Mouse (Mus musculus): Measurements from ENCODE around the gene Tnrc6b. TPM values are rescaled to one million over a fixed set of nuclear protein-coding genes. Genes with fewer than 3 reads are reported as not detected.

Gene Tnrc6b
- polyA plus RNA-seq, 1 experiment from 2014 or later: 62.5 TPM

GRCm38 (mm10) chr15:80748979-80749378, 37.9 kb downstream of the Tnrc6b start:
- no peak for ATAC-seq (ENCODE audit: low FRiP score)
- no peak overlapping the region for H3K9ac ChIP-seq
- no peaks in the 10 kb centered on the region for H3K36me3 ChIP-seq (replicated peaks)
- 72% methylated on average over 5 of the region's 5 CpGs for WGBS
- H3K9me3 ChIP-seq: no peaks in the 10 kb centered on the region
- H3K4me2 ChIP-seq: no peak overlapping the region
- H3K4me1 ChIP-seq: no peaks in the 10 kb centered on the region
- no peak overlapping the region for H3K27ac ChIP-seq
- H3K27me3 ChIP-seq: no peaks in the 10 kb centered on the region
- H3K4me3 ChIP-seq (replicated peaks): no peak overlapping the region

- no peaks in the 10 kb centered on the region for H3K4me1 ChIP-seq
- H3K27ac ChIP-seq: no peak overlapping the region
- H3K27me3 ChIP-seq: no peaks in the 10 kb centered on the region
- H3K9me3 ChIP-seq: no peaks in the 10 kb centered on the region
- H3K36me3 ChIP-seq (replicated peaks): no peaks in the 10 kb centered on the region
- H3K9ac ChIP-seq: no peak overlapping the region
- no peak overlapping the region for H3K4me2 ChIP-seq
- WGBS: 76% methylated on average over 6 of the region's 6 CpGs
- no peak overlapping the region for H3K4me3 ChIP-seq (replicated peaks)
- no peak for ATAC-seq (ENCODE audit: low FRiP score)
These were observed 42.2 kb downstream of the Tnrc6b start for GRCm38 (mm10) chr15:80753351-80753750.

GRCm38 (mm10) chr15:80754103-80754502, 43.0 kb downstream of the Tnrc6b start:
- Histone ChIP-seq H3K9me3 (no peaks in the 10 kb centered on the region), H3K4me1 (no peaks in the 10 kb centered on the region), H3K27ac (no peak overlapping the region), H3K36me3 (replicated peaks) (no peaks in the 10 kb centered on the region), H3K4me2 (no peak overlapping the region), H3K4me3 (replicated peaks) (no peak overlapping the region), H3K9ac (no peak overlapping the region), H3K27me3 (no peaks in the 10 kb centered on the region)
- WGBS: 80% methylated on average over 1 of the region's 1 CpGs
- no peak for ATAC-seq (ENCODE audit: low FRiP score)

- Histone ChIP-seq H3K27ac (no peak overlapping the region), H3K4me3 (replicated peaks) (no peak overlapping the region), H3K27me3 (no peaks in the 10 kb centered on the region), H3K4me2 (no peak overlapping the region), H3K4me1 (no peaks in the 10 kb centered on the region), H3K9me3 (no peaks in the 10 kb centered on the region), H3K36me3 (replicated peaks) (no peaks in the 10 kb centered on the region), H3K9ac (no peak overlapping the region)
- WGBS: 92% methylated on average over 9 of the region's 9 CpGs
- no peak for ATAC-seq (ENCODE audit: low FRiP score)
These were observed 48.3 kb downstream of the Tnrc6b start for GRCm38 (mm10) chr15:80759451-80759850.

- Histone ChIP-seq H3K27me3 (no peaks in the 10 kb centered on the region), H3K9me3 (no peaks in the 10 kb centered on the region), H3K4me1 (no peaks in the 10 kb centered on the region), H3K27ac (no peak overlapping the region), H3K4me2 (no peak overlapping the region), H3K36me3 (replicated peaks) (no peaks in the 10 kb centered on the region), H3K4me3 (replicated peaks) (no peak overlapping the region), H3K9ac (no peak overlapping the region)
- no peak for ATAC-seq (ENCODE audit: low FRiP score)
- WGBS: 90% methylated on average over 3 of the region's 3 CpGs
These were observed 49.4 kb downstream of the Tnrc6b start for GRCm38 (mm10) chr15:80760504-80760903.

- WGBS: 73% methylated on average over 8 of the region's 8 CpGs
- Histone ChIP-seq H3K4me1 (no peaks in the 10 kb centered on the region), H3K9ac (no peak overlapping the region), H3K27ac (no peak overlapping the region), H3K4me3 (replicated peaks) (no peak overlapping the region), H3K9me3 (no peaks in the 10 kb centered on the region), H3K36me3 (replicated peaks) (no peaks in the 10 kb centered on the region), H3K4me2 (no peak overlapping the region), H3K27me3 (no peaks in the 10 kb centered on the region)
- ATAC-seq (ENCODE audit: low FRiP score): no peak
These were observed 49.8 kb downstream of the Tnrc6b start for GRCm38 (mm10) chr15:80760935-80761334.

GRCm38 (mm10) chr15:80762621-80763020, 51.5 kb downstream of the Tnrc6b start:
- no peak for ATAC-seq (ENCODE audit: low FRiP score)
- Histone ChIP-seq H3K27ac (no peak overlapping the region), H3K4me1 (no peaks in the 10 kb centered on the region), H3K4me2 (no peak overlapping the region), H3K9ac (no peak overlapping the region), H3K4me3 (replicated peaks) (no peak overlapping the region), H3K27me3 (no peaks in the 10 kb centered on the region), H3K36me3 (replicated peaks) (no peaks in the 10 kb centered on the region), H3K9me3 (no peaks in the 10 kb centered on the region)
- WGBS: 88% methylated on average over 4 of the region's 4 CpGs

GRCm38 (mm10) chr15:80764666-80765065, 53.6 kb downstream of the Tnrc6b start:
- H3K9ac ChIP-seq: no peak overlapping the region
- no peaks in the 10 kb centered on the region for H3K27me3 ChIP-seq
- no peaks in the 10 kb centered on the region for H3K36me3 ChIP-seq (replicated peaks)
- H3K4me2 ChIP-seq: no peak overlapping the region
- 96% methylated on average over 6 of the region's 6 CpGs for WGBS
- no peak for ATAC-seq (ENCODE audit: low FRiP score)
- H3K27ac ChIP-seq: no peak overlapping the region
- no peak overlapping the region for H3K4me3 ChIP-seq (replicated peaks)
- no peaks in the 10 kb centered on the region for H3K9me3 ChIP-seq
- H3K4me1 ChIP-seq: no peaks in the 10 kb centered on the region

GRCm38 (mm10) chr15:80765381-80765780, 54.3 kb downstream of the Tnrc6b start:
- no peak for ATAC-seq (ENCODE audit: low FRiP score)
- no peaks in the 10 kb centered on the region for H3K36me3 ChIP-seq (replicated peaks)
- 83% methylated on average over 2 of the region's 2 CpGs for WGBS
- no peak overlapping the region for H3K4me3 ChIP-seq (replicated peaks)
- H3K9me3 ChIP-seq: no peaks in the 10 kb centered on the region
- no peaks in the 10 kb centered on the region for H3K27me3 ChIP-seq
- no peak overlapping the region for H3K27ac ChIP-seq
- H3K4me2 ChIP-seq: no peak overlapping the region
- H3K9ac ChIP-seq: no peak overlapping the region
- H3K4me1 ChIP-seq: no peaks in the 10 kb centered on the region

- Histone ChIP-seq H3K27ac (no peak overlapping the region), H3K4me3 (replicated peaks) (no peak overlapping the region), H3K4me1 (no peaks in the 10 kb centered on the region), H3K4me2 (no peak overlapping the region), H3K9ac (no peak overlapping the region), H3K27me3 (no peaks in the 10 kb centered on the region), H3K9me3 (no peaks in the 10 kb centered on the region), H3K36me3 (replicated peaks) (no peaks in the 10 kb centered on the region)
- WGBS: 94% methylated on average over 3 of the region's 3 CpGs
- no peak for ATAC-seq (ENCODE audit: low FRiP score)
These were observed 57.1 kb downstream of the Tnrc6b start for GRCm38 (mm10) chr15:80768216-80768615.

GRCm38 (mm10) chr15:80771926-80772441, 60.9 kb downstream of the Tnrc6b start:
- Histone ChIP-seq H3K4me1 (no peaks in the 10 kb centered on the region), H3K36me3 (replicated peaks) (no peaks in the 10 kb centered on the region), H3K4me2 (no peak overlapping the region), H3K27ac (no peak overlapping the region), H3K4me3 (replicated peaks) (no peak overlapping the region), H3K9me3 (no peaks in the 10 kb centered on the region), H3K9ac (no peak overlapping the region), H3K27me3 (no peaks in the 10 kb centered on the region)
- ATAC-seq (ENCODE audit: low FRiP score): no peak
- WGBS: 49% methylated on average over 1 of the region's 1 CpGs

- 94% methylated on average over 1 of the region's 1 CpGs for WGBS
- Histone ChIP-seq H3K27me3 (no peaks in the 10 kb centered on the region), H3K4me1 (no peaks in the 10 kb centered on the region), H3K4me3 (replicated peaks) (no peak overlapping the region), H3K4me2 (no peak overlapping the region), H3K36me3 (replicated peaks) (no peaks in the 10 kb centered on the region), H3K9ac (no peak overlapping the region), H3K9me3 (no peaks in the 10 kb centered on the region), H3K27ac (no peak overlapping the region)
- ATAC-seq (ENCODE audit: low FRiP score): no peak
These were observed 63.6 kb downstream of the Tnrc6b start for GRCm38 (mm10) chr15:80774666-80775065.

GRCm38 (mm10) chr15:80779006-80779405, 67.9 kb downstream of the Tnrc6b start:
- no peaks in the 10 kb centered on the region for H3K9me3 ChIP-seq
- no peak overlapping the region for H3K27ac ChIP-seq
- no peak for ATAC-seq (ENCODE audit: low FRiP score)
- WGBS: 74% methylated on average over 3 of the region's 3 CpGs
- H3K9ac ChIP-seq: no peak overlapping the region
- H3K4me2 ChIP-seq: no peak overlapping the region
- no peaks in the 10 kb centered on the region for H3K36me3 ChIP-seq (replicated peaks)
- no peak overlapping the region for H3K4me3 ChIP-seq (replicated peaks)
- H3K27me3 ChIP-seq: no peaks in the 10 kb centered on the region
- H3K4me1 ChIP-seq: no peaks in the 10 kb centered on the region
